Mouse (Mus musculus) embryo, embryonic 10.5 days (tissue): ENCODE data around the gene Rbm18.
"Not testable (repeated sequence)": the region's sequence is repeated elsewhere in the genome, so short reads cannot be mapped to it uniquely, and the experiment has no call there.

ENCODE experiments used
- DNase-seq: peaks from one replicate; pipeline ENCODE4 v3.0.0-alpha.2; 2015; ENCODE audit warnings: low spot score

Gene Rbm18

GRCm38 (mm10) chr2:36136300-36136941 is at the start of gene Rbm18, which contains the start of gene Mrrf:
Gene Rbm18 (minus strand): TSS chr2:36136773.
Gene Mrrf (plus strand): TSS chr2:36136389.
- peak; percentile 94 for DNase-seq

GRCm38 (mm10) chr2:36184876-36185275 is 48.3 kb upstream of the Rbm18 start:
- no peak for DNase-seq

DNA sequence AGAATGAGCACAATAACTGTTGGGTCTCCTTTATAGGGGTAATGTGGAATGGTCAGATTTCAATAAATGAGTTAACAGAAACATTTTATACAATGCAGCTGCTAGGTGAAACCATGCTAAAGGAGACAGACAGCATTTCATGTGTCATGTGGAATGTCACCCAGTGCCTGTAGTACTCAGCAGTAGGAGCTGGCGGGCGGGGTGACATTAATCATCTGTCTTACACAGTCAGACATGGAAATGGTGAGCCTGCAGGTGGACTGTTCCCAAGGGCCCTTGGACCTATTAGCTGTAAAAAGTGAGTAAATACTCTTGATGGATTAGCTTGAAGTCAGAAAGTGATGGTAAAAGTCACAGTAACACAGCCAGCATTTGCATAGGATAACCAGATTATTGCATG is 47.6 kb upstream of the Rbm18 start:
- DNase-seq, result no peak

- DNase-seq, result no peak
Measured at GRCm38 (mm10) chr2:36183278-36183677, 46.7 kb upstream of the Rbm18 start.

DNA sequence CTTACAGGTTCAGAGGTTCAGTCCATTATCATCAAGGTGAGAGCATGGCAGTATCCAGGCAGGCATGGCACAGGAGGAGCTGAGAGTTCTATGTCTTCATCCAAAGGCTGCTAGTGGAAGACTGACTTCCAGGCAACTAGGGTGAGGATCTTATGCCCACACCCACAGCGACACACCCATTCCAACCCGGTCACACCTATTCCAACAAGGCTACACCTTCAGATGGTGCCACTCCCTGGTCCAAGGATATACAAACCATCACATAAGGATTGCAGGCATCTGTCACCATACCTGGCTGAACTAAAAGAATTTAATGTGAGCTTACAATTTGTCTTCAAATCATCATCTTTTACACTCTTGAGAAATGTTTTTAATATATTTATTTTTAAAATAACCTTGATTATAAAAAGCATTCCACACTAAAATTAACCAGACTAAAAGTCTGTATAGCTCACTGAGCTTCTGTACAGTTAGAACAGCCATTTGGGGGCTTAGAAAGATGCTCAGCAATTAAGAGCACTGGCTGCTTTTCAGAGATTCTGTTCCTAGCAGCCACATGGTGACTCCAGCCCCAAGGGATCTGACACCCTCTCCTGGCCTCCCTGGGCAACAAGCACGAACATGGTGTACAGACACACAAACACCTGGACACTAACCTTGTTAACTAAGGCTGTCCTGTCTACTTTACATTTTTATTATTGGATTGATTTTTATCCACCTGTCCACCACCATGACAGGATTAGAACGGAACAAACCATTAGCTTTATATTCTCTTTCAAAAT is 45.2 kb upstream of the Rbm18 start:
- DNase-seq, result not testable (repeated sequence)

GRCm38 (mm10) chr2:36179487-36179886 is 42.9 kb upstream of the Rbm18 start:
- no peak for DNase-seq

DNA sequence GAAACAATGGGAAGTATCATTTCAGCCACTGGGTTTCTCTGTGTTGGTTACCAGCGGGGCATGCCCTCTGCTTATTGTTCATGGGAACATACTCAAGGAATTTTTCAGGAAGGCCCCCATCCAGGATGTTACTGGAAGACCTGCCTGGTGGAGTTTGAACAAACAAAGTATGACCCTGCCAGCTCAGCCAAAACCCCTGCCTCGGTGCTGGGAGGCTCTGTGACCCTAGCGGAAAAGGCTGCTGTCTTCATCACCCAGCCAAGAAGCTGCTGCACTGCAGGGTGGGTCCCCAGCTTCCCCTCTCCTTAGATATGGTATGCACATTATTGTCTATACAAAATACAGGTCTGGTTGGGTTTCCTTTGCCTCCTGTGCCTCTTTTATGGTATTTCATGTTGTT is 36.0 kb upstream of the Rbm18 start:
- no peak for DNase-seq

DNA sequence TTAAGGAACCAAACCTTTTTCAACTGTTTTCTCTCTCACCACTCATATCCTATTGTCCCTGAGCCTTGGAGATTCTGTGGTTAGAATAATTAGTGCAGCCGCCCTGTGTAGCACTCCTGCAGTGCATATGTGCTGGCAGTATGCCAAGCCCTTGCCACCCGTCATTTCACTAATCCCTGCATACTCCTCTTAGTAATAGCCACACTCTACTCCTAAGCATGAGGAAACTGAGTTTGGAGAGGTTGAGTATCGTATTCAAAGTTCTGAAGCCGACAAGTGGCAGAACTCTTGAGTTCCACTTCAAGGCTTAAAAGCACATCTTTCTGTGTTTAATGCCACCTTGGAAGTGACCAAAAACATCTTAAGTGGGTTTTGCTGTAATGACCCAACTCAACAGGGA is 35.6 kb upstream of the Rbm18 start:
- DNase-seq, result no peak

- no peak for DNase-seq
Measured at GRCm38 (mm10) chr2:36169176-36169575, 32.6 kb upstream of the Rbm18 start.

DNA sequence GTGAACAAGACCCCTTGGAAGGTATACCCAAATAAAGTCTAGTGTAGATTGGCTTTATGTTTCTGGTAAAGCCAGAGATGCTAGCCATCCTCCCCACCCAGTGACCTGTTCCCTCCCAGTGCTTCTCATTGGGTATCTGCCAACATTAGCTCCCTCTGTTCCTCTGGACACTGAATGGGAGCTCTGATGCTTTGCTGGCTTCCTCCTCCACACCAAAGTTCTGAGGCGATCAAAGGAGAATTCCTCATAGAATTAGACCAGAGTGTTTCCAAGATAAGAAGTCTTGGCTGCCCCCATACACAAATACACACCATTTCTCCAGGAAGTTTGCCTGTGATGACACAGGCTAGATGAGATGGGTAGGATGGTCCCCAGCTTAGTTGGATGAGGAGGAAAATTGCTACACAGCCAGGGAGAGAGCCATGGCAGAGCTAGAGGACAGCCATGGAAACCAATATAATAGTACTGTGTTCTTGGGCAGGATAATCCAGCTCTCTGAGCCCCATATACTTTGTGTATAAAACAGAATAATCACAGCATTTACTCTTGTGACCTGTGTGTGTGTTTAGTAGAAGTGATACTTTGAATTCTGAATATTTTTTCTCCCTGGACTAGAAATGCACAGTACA is 31.5 kb upstream of the Rbm18 start:
- DNase-seq, result no peak

GRCm38 (mm10) chr2:36159336-36159735 is 22.8 kb upstream of the Rbm18 start:
- no peak for DNase-seq

DNA sequence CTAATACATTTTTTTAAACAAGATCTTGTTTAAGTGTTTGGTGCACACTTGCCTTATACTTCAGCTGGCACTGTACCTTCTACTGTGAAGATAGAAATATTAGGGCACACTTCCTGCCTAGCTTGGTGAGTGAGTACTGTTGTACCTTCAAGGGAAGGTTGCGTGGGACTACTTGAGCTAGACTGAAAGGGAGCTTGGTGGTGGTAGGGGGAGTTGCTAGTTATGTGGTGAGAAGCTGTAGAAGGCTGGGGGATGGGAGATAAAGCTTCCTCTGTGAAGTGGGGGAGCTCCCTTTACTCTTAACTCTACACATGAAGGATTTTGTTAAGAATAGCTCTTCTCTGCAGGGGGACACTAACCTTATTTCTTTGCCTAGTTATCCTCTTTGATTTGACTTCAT is 20.9 kb upstream of the Rbm18 start:
- no peak for DNase-seq

DNA sequence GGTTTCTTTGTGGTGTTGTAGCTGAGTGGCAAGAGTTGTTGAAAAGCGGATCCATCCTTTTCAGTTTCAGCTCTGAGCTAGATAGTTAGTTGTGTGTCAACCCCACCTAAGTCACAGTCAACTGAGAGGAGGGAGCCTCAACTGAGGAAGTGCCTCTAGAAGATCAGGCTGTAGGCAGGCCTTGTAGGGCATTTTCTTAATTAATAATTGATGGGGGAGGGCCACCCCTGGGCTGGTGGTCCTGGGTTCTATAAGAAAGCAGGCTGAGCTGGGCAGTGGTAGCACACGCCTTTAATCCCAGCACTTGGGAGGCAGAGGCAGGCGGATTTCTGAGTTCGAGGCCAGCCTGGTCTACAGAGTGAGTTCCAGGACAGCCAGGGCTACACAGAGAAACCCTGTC is 15.8 kb upstream of the Rbm18 start:
- DNase-seq, result not testable (repeated sequence)

GRCm38 (mm10) chr2:36148876-36149365 is 12.3 kb upstream of the Rbm18 start:
- DNase-seq, result peak; percentile 30

- DNase-seq, result no peak
Measured at GRCm38 (mm10) chr2:36139096-36139495, 2.5 kb upstream of the Rbm18 start.

- DNase-seq, result no peak
Measured at GRCm38 (mm10) chr2:36135887-36136286, 686 bp downstream of the Rbm18 start.

DNA sequence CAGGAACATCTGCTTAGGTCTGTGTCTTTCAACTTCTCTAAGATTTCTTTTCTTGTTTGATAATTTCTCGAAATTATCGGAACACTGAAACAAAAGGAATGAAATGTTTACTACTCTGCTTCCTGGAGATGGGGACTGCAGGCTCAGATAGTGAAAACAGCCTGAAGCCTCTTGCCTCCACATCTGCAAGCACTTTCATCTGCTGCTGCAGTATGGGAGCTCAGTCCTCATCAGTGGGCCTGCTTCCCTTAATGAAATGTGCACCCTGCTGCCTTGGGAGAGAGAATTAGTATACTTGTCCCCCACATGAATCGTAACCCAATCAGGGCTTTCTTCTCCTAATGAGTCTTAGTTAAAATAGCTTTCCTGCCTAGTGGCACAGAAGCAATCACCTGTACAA is 7.5 kb downstream of the Rbm18 start:
- DNase-seq, result no peak

DNA sequence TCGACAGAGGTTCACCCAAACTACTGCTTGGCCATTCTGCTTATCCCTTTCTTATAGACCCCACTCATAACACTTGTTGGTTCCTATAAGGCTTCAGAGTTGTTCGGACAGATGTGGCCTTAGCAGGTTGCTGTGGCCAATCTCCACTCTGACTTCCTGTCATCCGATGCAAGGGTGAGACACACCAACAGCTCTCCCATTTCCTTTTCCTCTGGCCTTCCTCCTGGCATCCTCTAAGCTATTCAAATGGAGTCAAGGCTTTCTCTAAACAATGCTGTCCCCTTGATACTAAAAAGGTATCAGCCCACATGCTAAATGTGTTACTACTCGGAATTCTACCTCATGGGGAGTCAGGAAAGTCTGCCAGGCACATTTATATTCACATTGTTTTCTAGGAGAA is 8.6 kb downstream of the Rbm18 start:
- no peak for DNase-seq

DNA sequence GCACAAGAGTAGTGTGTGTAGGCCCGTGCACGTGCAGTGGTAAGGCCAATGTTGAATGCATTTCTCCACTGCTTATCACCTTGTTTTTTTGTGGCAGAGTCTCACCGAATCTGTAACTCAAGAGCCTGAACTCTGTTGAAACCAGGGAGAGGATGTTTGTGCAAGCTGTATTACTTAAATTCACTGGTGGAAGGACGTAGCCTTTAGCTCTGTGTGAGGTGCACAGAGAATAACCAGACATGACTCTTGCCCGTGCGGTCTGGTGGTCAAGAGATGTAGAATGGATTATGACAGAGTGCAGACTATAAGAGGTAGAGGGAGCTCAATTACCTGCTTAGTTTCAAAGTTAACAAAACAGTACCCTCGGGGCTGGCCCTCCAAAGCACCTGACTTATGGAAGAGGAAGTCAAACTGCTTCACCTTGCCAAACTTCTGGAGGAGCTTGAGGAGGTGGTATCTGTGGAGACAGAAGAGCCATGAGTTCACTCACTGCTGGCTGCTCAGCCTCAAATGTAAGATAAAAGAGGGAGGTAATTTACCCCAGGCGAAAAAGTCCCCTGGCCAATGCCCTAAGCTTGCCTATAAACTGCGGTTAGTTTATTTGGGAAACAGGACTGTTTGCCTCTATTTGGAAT is 9.7 kb downstream of the Rbm18 start:
- DNase-seq, result no peak

- no peak for DNase-seq
Measured at GRCm38 (mm10) chr2:36112632-36113031, 23.9 kb downstream of the Rbm18 start.

- DNase-seq, result peak; percentile 13
Measured at GRCm38 (mm10) chr2:36108615-36109014, 28.0 kb downstream of the Rbm18 start.

GRCm38 (mm10) chr2:36104956-36105741 is 31.4 kb downstream of the Rbm18 start, which contains the start of gene Lhx6:
Gene Lhx6 (minus strand): TSS chr2:36105408.
- no peak for DNase-seq
